Mouse (Mus musculus): ENCODE measurements at regions not wholly inside any gene's neighbourhood (a gene's known extent, or its start where the extent isn't known, plus 50 kb on each side); places are given as distances from the start of the nearest gene placed in this dataset.

GRCm38 (mm10) chr3:41168181-41168967 is 85.5 kb upstream of the Pgrmc2 start:
- intact Hi-C loops (cut with DNase I) = no loop called here
- no peak for DNase-seq

GRCm38 (mm10) chr3:41167476-41167875 is 84.6 kb upstream of the Pgrmc2 start:
- no peak for DNase-seq
- intact Hi-C loops (cut with DNase I) = no loop called here

GRCm38 (mm10) chr3:41164736-41165135 is 81.9 kb upstream of the Pgrmc2 start:
- intact Hi-C loops (cut with DNase I) = no loop called here
- no peak for DNase-seq

- intact Hi-C loops (cut with DNase I) = no loop called here
- no peak for DNase-seq
These were observed 80.9 kb upstream of the Pgrmc2 start for GRCm38 (mm10) chr3:41163767-41164166.

GRCm38 (mm10) chr3:41162514-41162913 is 79.7 kb upstream of the Pgrmc2 start:
- no peak for DNase-seq
- intact Hi-C loops (cut with DNase I) = no loop called here

GRCm38 (mm10) chr3:41160648-41161047 is 77.8 kb upstream of the Pgrmc2 start:
- intact Hi-C loops (cut with DNase I) = no loop called here
- no peak for DNase-seq

- no peak for DNase-seq
- intact Hi-C loops (cut with DNase I) = no loop called here
These were observed 75.6 kb upstream of the Pgrmc2 start for GRCm38 (mm10) chr3:41158314-41158973.

- intact Hi-C loops (cut with DNase I) = no loop called here
- no peak for DNase-seq
These were observed 74.6 kb upstream of the Pgrmc2 start for GRCm38 (mm10) chr3:41157428-41157827.

- no peak for DNase-seq
- intact Hi-C loops (cut with DNase I) = no loop called here
These were observed 73.7 kb upstream of the Pgrmc2 start for GRCm38 (mm10) chr3:41156562-41156961.

GRCm38 (mm10) chr3:41155132-41155760 is 72.4 kb upstream of the Pgrmc2 start:
- no peak for DNase-seq
- intact Hi-C loops (cut with DNase I) = no loop called here

GRCm38 (mm10) chr3:41154402-41154801 is 71.6 kb upstream of the Pgrmc2 start:
- DNase-seq = no peak
- intact Hi-C loops (cut with DNase I) = no loop called here

GRCm38 (mm10) chr3:41151989-41152388 is 69.1 kb upstream of the Pgrmc2 start:
- intact Hi-C loops (cut with DNase I) = no loop called here
- no peak for DNase-seq

GRCm38 (mm10) chr3:41140391-41140790 is 57.5 kb upstream of the Pgrmc2 start:
- intact Hi-C loops (cut with DNase I) = no loop called here
- no peak for DNase-seq

- no peak for DNase-seq
- intact Hi-C loops (cut with DNase I) = no loop called here
These were observed 55.1 kb upstream of the Pgrmc2 start for GRCm38 (mm10) chr3:41137931-41138330.

- no peak for DNase-seq
- intact Hi-C loops (cut with DNase I) = no loop called here
These were observed 50.0 kb upstream of the Pgrmc2 start for GRCm38 (mm10) chr3:41132889-41133288.
